Mouse (Mus musculus): Measurements from ENCODE around the gene Gps2. TPM values are rescaled to one million over a fixed set of nuclear protein-coding genes. Genes with fewer than 3 reads are reported as not detected.
"Not testable (repeated sequence)": the region's sequence is repeated elsewhere in the genome, so short reads cannot be mapped to it uniquely, and the experiment has no call there.

The Gps2 gene
- polyA plus RNA-seq, 1 experiment from 2014 or later, result 68.1 TPM

- H3K4me2 ChIP-seq (replicated peaks), result peak within 1 kb of the TSS; percentile 78
Measured at GRCm38 (mm10) chr11:69921114-69922011, 7.7 kb downstream of the Gps2 start, which contains the start of gene Eif5a. Eif5a (minus strand) TSS chr11:69921958.

GRCm38 (mm10) chr11:69922012-69922756 lies 8.5 kb downstream of the Gps2 start:
- Histone ChIP-seq H3K4me1 (replicated peaks) (peaks cover 13% of the 10 kb centered on the region), H3K4me2 (replicated peaks) (peak overlapping the region; percentile 60)
- 3% methylated on average over 12 of the region's 12 CpGs for WGBS

More at GRCm38 (mm10) chr11:69921114-69922011, 7.7 kb downstream of the Gps2 start, which contains the start of gene Eif5a:
- Histone ChIP-seq H3K9ac (peak within 1 kb of the TSS; percentile 93), H3K4me1 (replicated peaks) (peaks cover 14% of the 10 kb centered on the region), H3K9me3 (no peaks in the 10 kb centered on the region), H3K27me3 (replicated peaks) (no peaks in the 10 kb centered on the region), H3K4me3 (replicated peaks) (peak within 1 kb of the TSS; percentile 83), H3K27ac (peak within 1 kb of the TSS; percentile 98), H3K36me3 (peaks cover 16% of the 10 kb centered on the region)
- under 1% methylated on average over 78 of the region's 78 CpGs for WGBS
- ATAC-seq, result peak; percentile 97

GRCm38 (mm10) chr11:69922796-69923195 lies 9.1 kb downstream of the Gps2 start:
- Histone ChIP-seq H3K36me3 (peaks cover 10% of the 10 kb centered on the region), H3K27ac (peak overlapping the region; percentile 36; the same call in 1 of the 2 replicates), H3K9me3 (no peaks in the 10 kb centered on the region), H3K4me2 (replicated peaks) (peak overlapping the region; percentile 60; the same call in 1 of the 2 replicates), H3K4me3 (replicated peaks) (no peak overlapping the region), H3K4me1 (replicated peaks) (peaks cover 13% of the 10 kb centered on the region), H3K27me3 (replicated peaks) (no peaks in the 10 kb centered on the region), H3K9ac (no peak overlapping the region)
- ATAC-seq, result no peak
- 60% methylated on average over 3 of the region's 3 CpGs for WGBS

More at GRCm38 (mm10) chr11:69922012-69922756, 8.5 kb downstream of the Gps2 start:
- ATAC-seq, result no peak
- Histone ChIP-seq H3K9me3 (no peaks in the 10 kb centered on the region), H3K27me3 (replicated peaks) (no peaks in the 10 kb centered on the region), H3K36me3 (peaks cover 11% of the 10 kb centered on the region), H3K27ac (peak overlapping the region; percentile 98), H3K9ac (peak overlapping the region; percentile 55), H3K4me3 (replicated peaks) (peak overlapping the region; percentile 83)

GRCm38 (mm10) chr11:69927501-69927900 lies 13.8 kb downstream of the Gps2 start:
- 0 out of 2 replicates have a peak, but pooled peaks cover 2% of the 10 kb centered on the region for H3K4me1 ChIP-seq (replicated peaks)
- no peak overlapping the region for H3K4me3 ChIP-seq (replicated peaks)
- H3K9me3 ChIP-seq, result no peaks in the 10 kb centered on the region
- WGBS, result 96% methylated on average over 2 of the region's 2 CpGs
- ATAC-seq, result no peak
- H3K27me3 ChIP-seq (replicated peaks), result no peaks in the 10 kb centered on the region
- H3K27ac ChIP-seq, result no peak overlapping the region
- no peak overlapping the region for H3K9ac ChIP-seq
- H3K36me3 ChIP-seq, result no peaks in the 10 kb centered on the region
- no peak overlapping the region for H3K4me2 ChIP-seq (replicated peaks)

- Histone ChIP-seq H3K4me2 (replicated peaks) (no peak overlapping the region), H3K4me1 (replicated peaks) (peaks cover 7% of the 10 kb centered on the region; the same call in 1 of the 2 replicates), H3K4me3 (replicated peaks) (no peak overlapping the region), H3K27me3 (replicated peaks) (no peaks in the 10 kb centered on the region), H3K36me3 (no peaks in the 10 kb centered on the region), H3K9me3 (no peaks in the 10 kb centered on the region), H3K9ac (no peak overlapping the region), H3K27ac (no peak overlapping the region)
- 57% methylated on average over 4 of the region's 4 CpGs for WGBS
- ATAC-seq, result no peak
Measured at GRCm38 (mm10) chr11:69929712-69930111, 16.0 kb downstream of the Gps2 start.

- not testable (repeated sequence) for H3K4me1 ChIP-seq (replicated peaks); H3K4me3 ChIP-seq (replicated peaks); H3K9me3 ChIP-seq; ATAC-seq; H3K9ac ChIP-seq; H3K4me2 ChIP-seq (replicated peaks); H3K27me3 ChIP-seq (replicated peaks); H3K27ac ChIP-seq; H3K36me3 ChIP-seq
- 88% methylated on average over 8 of the region's 8 CpGs for WGBS
Measured at GRCm38 (mm10) chr11:69930176-69930575, 16.5 kb downstream of the Gps2 start.

- no peaks in the 10 kb centered on the region for H3K9me3 ChIP-seq
- no peaks in the 10 kb centered on the region for H3K36me3 ChIP-seq
- no peak overlapping the region for H3K9ac ChIP-seq
- ATAC-seq, result no peak
- no peak overlapping the region for H3K27ac ChIP-seq
- no peak overlapping the region for H3K4me2 ChIP-seq (replicated peaks)
- H3K27me3 ChIP-seq (replicated peaks), result 0 out of 2 replicates have a peak, but pooled peaks cover 3% of the 10 kb centered on the region
- H3K4me1 ChIP-seq (replicated peaks), result peaks cover 18% of the 10 kb centered on the region
- 80% methylated on average over 3 of the region's 3 CpGs for WGBS
- no peak overlapping the region for H3K4me3 ChIP-seq (replicated peaks)
Measured at GRCm38 (mm10) chr11:69930967-69931537, 17.4 kb downstream of the Gps2 start.

- Histone ChIP-seq H3K4me3 (replicated peaks) (no peak overlapping the region), H3K4me2 (replicated peaks) (no peak overlapping the region), H3K4me1 (replicated peaks) (peaks cover 25% of the 10 kb centered on the region), H3K27me3 (replicated peaks) (0 out of 2 replicates have a peak, but pooled peaks cover 3% of the 10 kb centered on the region), H3K27ac (no peak overlapping the region), H3K9me3 (no peaks in the 10 kb centered on the region), H3K36me3 (no peaks in the 10 kb centered on the region), H3K9ac (no peak overlapping the region)
- ATAC-seq, result no peak
- 70% methylated on average over 8 of the region's 8 CpGs for WGBS
Measured at GRCm38 (mm10) chr11:69931769-69932168, 18.1 kb downstream of the Gps2 start.

GRCm38 (mm10) chr11:69932254-69932653 lies 18.6 kb downstream of the Gps2 start:
- H3K4me1 ChIP-seq (replicated peaks), result peaks cover 30% of the 10 kb centered on the region
- H3K4me3 ChIP-seq (replicated peaks), result no peak overlapping the region
- H3K27ac ChIP-seq, result no peak overlapping the region
- 46% methylated on average over 3 of the region's 3 CpGs for whole genome bisulfite sequencing
- no peak overlapping the region for H3K9ac ChIP-seq
- 0 out of 2 replicates have a peak, but pooled peaks cover 3% of the 10 kb centered on the region for H3K27me3 ChIP-seq (replicated peaks)
- H3K4me2 ChIP-seq (replicated peaks), result no peak overlapping the region
- no peak for ATAC-seq
- H3K36me3 ChIP-seq, result no peaks in the 10 kb centered on the region
- no peaks in the 10 kb centered on the region for H3K9me3 ChIP-seq

- H3K9ac ChIP-seq, result no peak overlapping the region
- no peak overlapping the region for H3K4me2 ChIP-seq (replicated peaks)
- H3K36me3 ChIP-seq, result no peaks in the 10 kb centered on the region
- WGBS, result 66% methylated on average over 4 of the region's 4 CpGs
- ATAC-seq, result no peak
- no peaks in the 10 kb centered on the region for H3K9me3 ChIP-seq
- no peak overlapping the region for H3K27ac ChIP-seq
- no peak overlapping the region for H3K4me3 ChIP-seq (replicated peaks)
- H3K4me1 ChIP-seq (replicated peaks), result peaks cover 34% of the 10 kb centered on the region
- H3K27me3 ChIP-seq (replicated peaks), result peaks cover 8% of the 10 kb centered on the region; the same call in 1 of the 2 replicates
Measured at GRCm38 (mm10) chr11:69933066-69933465, 19.4 kb downstream of the Gps2 start.

- Histone ChIP-seq H3K4me3 (replicated peaks) (peak overlapping the region; percentile 22), H3K27ac (no peak overlapping the region), H3K9me3 (no peaks in the 10 kb centered on the region), H3K4me2 (replicated peaks) (peak overlapping the region; percentile 60), H3K27me3 (replicated peaks) (peaks cover 8% of the 10 kb centered on the region; the same call in 1 of the 2 replicates), H3K36me3 (no peaks in the 10 kb centered on the region), H3K9ac (no peak overlapping the region), H3K4me1 (replicated peaks) (peaks cover 37% of the 10 kb centered on the region)
- 1% methylated on average over 18 of the region's 18 CpGs for WGBS
- peak; percentile 63 for ATAC-seq
Measured at GRCm38 (mm10) chr11:69934169-69934568, 20.5 kb downstream of the Gps2 start.

- 12% methylated on average over 6 of the region's 6 CpGs for WGBS
- no peak for ATAC-seq
- Histone ChIP-seq H3K4me3 (replicated peaks) (no peak overlapping the region), H3K4me2 (replicated peaks) (peak overlapping the region; percentile 100), H3K9me3 (no peaks in the 10 kb centered on the region), H3K27ac (no peak overlapping the region), H3K36me3 (no peaks in the 10 kb centered on the region), H3K4me1 (replicated peaks) (peaks cover 37% of the 10 kb centered on the region), H3K9ac (no peak overlapping the region), H3K27me3 (replicated peaks) (peaks cover 8% of the 10 kb centered on the region; the same call in 1 of the 2 replicates)
Measured at GRCm38 (mm10) chr11:69934681-69935080, 21.0 kb downstream of the Gps2 start.
